Mouse (Mus musculus) heart, embryonic 11.5 days (tissue): Measurements from ENCODE around the gene Trpc1. TPM values are rescaled to one million over a fixed set of nuclear protein-coding genes. Genes with fewer than 3 reads are reported as not detected.

Experiments used
- ATAC-seq: fragments of 200-750 bp; cut with Nextera tagmentation; replicated peaks from 2 replicates; pipeline ENCODE4 v1.8.0; 2017; ENCODE audit warnings: moderate library complexity; ENCODE audit not compliant: insufficient number of reproducible peaks, low FRiP score, low TSS enrichment
- H3K27ac ChIP-seq: fragments of 300-500 bp; sonication (generic); 2 replicates; pipeline ENCODE4 v1.5.1; 2014; ENCODE audit warnings: mild to moderate bottlenecking, low read depth, low read length
- H3K27me3 ChIP-seq: fragments of 300-500 bp; sonication (generic); 2 replicates; pipeline ENCODE4 v1.6.1; 2014; ENCODE audit warnings: mild to moderate bottlenecking, low read length, mixed read lengths; ENCODE audit not compliant: control insufficient read depth, insufficient read depth
- H3K36me3 ChIP-seq: fragments of 300-500 bp; sonication (generic); 2 replicates; pipeline ENCODE4 v1.6.1; 2014; ENCODE audit warnings: mild to moderate bottlenecking, low read length, moderate library complexity, mixed read lengths; ENCODE audit not compliant: control insufficient read depth, insufficient read depth
- H3K4me1 ChIP-seq: fragments of 300-500 bp; sonication (generic); 2 replicates; pipeline ENCODE4 v1.6.1; 2014; ENCODE audit warnings: low read length; ENCODE audit not compliant: control insufficient read depth, insufficient read depth
- H3K4me2 ChIP-seq: fragments of 300-500 bp; sonication (generic); 2 replicates; pipeline ENCODE4 v1.6.1; 2014; ENCODE audit warnings: mild to moderate bottlenecking, moderate library complexity
- H3K4me3 ChIP-seq: fragments of 300-500 bp; sonication (generic); 2 replicates; pipeline ENCODE4 v1.5.1; 2014; ENCODE audit warnings: low read depth, low read length
- H3K9ac ChIP-seq: fragments of 300-500 bp; sonication (generic); 2 replicates; pipeline ENCODE4 v1.6.1; 2014; ENCODE audit warnings: mild to moderate bottlenecking, low read depth, low read length, moderate library complexity
- H3K9me3 ChIP-seq: fragments of 300-500 bp; sonication (generic); replicated peaks from 2 replicates; pipeline ENCODE4 v1.6.1; 2016; ENCODE audit warnings: low read length; ENCODE audit not compliant: control insufficient read depth
- WGBS: fragments of 180-500 bp; shearing (Covaris S2); extraction: QIAGEN DNeasy Blood & Tissue Kit; methylation state at CpG from one replicate; pipeline ENCODE4 v1.1.7; 2014; ENCODE audit not compliant: insufficient replicate concordance; 5-methylcytosine and 5-hydroxymethylcytosine counted together
- polyA plus RNA-seq: library from polyadenylated mRNA; unstranded; fragments of >200 nt; fragmentation: Nextera tagmentation; extraction: Ambion mirVana; gene quantifications from 2 replicates; pipeline ENCODE4 v1.2.1, GENCODE M21; 2014

The Trpc1 gene
- polyA plus RNA-seq, 1 experiment from 2014 or later, result 2.1 TPM

GRCm38 (mm10) chr9:95692823-95693222 lies 57.4 kb downstream of the Trpc1 start:
- H3K9ac ChIP-seq, result no peak overlapping the region
- 71% methylated on average over 8 of the region's 8 CpGs for WGBS
- no peaks in the 10 kb centered on the region; the same call in 1 of the 2 replicates for H3K27me3 ChIP-seq
- H3K4me2 ChIP-seq, result no peak overlapping the region
- ATAC-seq, result no peak
- no peaks in the 10 kb centered on the region for H3K36me3 ChIP-seq
- no peaks in the 10 kb centered on the region for H3K9me3 ChIP-seq
- H3K4me1 ChIP-seq, result no peaks in the 10 kb centered on the region
- H3K4me3 ChIP-seq, result no peak overlapping the region
- no peak overlapping the region for H3K27ac ChIP-seq

- Histone ChIP-seq H3K9ac (no peak overlapping the region), H3K4me1 (no peaks in the 10 kb centered on the region), H3K27me3 (no peaks in the 10 kb centered on the region), H3K4me2 (no peak overlapping the region), H3K36me3 (no peaks in the 10 kb centered on the region), H3K9me3 (no peaks in the 10 kb centered on the region), H3K4me3 (no peak overlapping the region), H3K27ac (no peak overlapping the region)
- ATAC-seq, result no peak
- 56% methylated on average over 3 of the region's 3 CpGs for WGBS
Observed at GRCm38 (mm10) chr9:95688064-95688463, 62.1 kb downstream of the Trpc1 start.

GRCm38 (mm10) chr9:95685660-95686440 lies 64.3 kb downstream of the Trpc1 start:
- H3K4me1 ChIP-seq, result no peaks in the 10 kb centered on the region
- WGBS, result 66% methylated on average over 11 of the region's 11 CpGs
- H3K4me3 ChIP-seq, result no peak overlapping the region
- no peak; the same call in 1 of the 2 replicates for ATAC-seq
- no peak overlapping the region for H3K27ac ChIP-seq
- H3K4me2 ChIP-seq, result no peak overlapping the region
- no peak overlapping the region for H3K9ac ChIP-seq
- H3K36me3 ChIP-seq, result no peaks in the 10 kb centered on the region
- H3K27me3 ChIP-seq, result no peaks in the 10 kb centered on the region
- H3K9me3 ChIP-seq, result no peaks in the 10 kb centered on the region

GRCm38 (mm10) chr9:95680691-95681090 lies 69.5 kb downstream of the Trpc1 start:
- no peak overlapping the region for H3K4me3 ChIP-seq
- WGBS, result 88% methylated on average over 11 of the region's 11 CpGs
- H3K9me3 ChIP-seq, result no peaks in the 10 kb centered on the region
- H3K27me3 ChIP-seq, result no peaks in the 10 kb centered on the region
- no peaks in the 10 kb centered on the region for H3K36me3 ChIP-seq
- no peak overlapping the region for H3K27ac ChIP-seq
- no peak overlapping the region for H3K9ac ChIP-seq
- no peak for ATAC-seq
- no peaks in the 10 kb centered on the region for H3K4me1 ChIP-seq
- H3K4me2 ChIP-seq, result no peak overlapping the region

DNA sequence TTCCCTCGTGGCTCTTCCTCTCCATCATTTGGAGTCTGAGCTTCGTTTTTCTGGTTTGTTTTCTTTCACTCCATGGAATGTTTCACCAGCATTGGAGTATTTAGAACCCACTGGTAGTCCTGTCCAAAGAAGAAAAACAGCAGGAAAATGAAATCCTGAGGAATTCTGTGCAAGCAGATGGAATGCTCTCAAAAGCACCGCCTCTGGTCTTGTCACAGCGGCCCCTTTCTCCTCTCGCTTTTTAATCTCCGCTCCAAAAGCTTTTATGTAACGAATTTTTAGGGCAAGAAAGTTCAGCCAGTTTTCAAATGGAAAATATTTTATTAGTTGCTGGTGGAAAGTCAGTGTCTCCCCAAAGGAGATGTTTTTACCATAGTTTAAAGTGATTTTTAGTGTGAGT lies 70.2 kb downstream of the Trpc1 start:
- WGBS, result 74% methylated on average over 7 of the region's 7 CpGs

GRCm38 (mm10) chr9:95676021-95676420 lies 74.2 kb downstream of the Trpc1 start:
- Histone ChIP-seq H3K4me2 (no peak overlapping the region), H3K9me3 (no peaks in the 10 kb centered on the region), H3K36me3 (no peaks in the 10 kb centered on the region), H3K27ac (no peak overlapping the region), H3K27me3 (no peaks in the 10 kb centered on the region), H3K4me1 (no peaks in the 10 kb centered on the region), H3K4me3 (no peak overlapping the region), H3K9ac (no peak overlapping the region)
- ATAC-seq, result no peak
- WGBS, result 93% methylated on average over 4 of the region's 4 CpGs

More for the DNA sequence above, 70.2 kb downstream of the Trpc1 start:
- H3K4me3 ChIP-seq, result no peak overlapping the region
- H3K4me2 ChIP-seq, result no peak overlapping the region
- no peaks in the 10 kb centered on the region for H3K27me3 ChIP-seq
- H3K4me1 ChIP-seq, result no peaks in the 10 kb centered on the region
- no peak for ATAC-seq
- H3K9ac ChIP-seq, result no peak overlapping the region
- H3K9me3 ChIP-seq, result no peaks in the 10 kb centered on the region
- no peak overlapping the region for H3K27ac ChIP-seq
- H3K36me3 ChIP-seq, result no peaks in the 10 kb centered on the region

DNA sequence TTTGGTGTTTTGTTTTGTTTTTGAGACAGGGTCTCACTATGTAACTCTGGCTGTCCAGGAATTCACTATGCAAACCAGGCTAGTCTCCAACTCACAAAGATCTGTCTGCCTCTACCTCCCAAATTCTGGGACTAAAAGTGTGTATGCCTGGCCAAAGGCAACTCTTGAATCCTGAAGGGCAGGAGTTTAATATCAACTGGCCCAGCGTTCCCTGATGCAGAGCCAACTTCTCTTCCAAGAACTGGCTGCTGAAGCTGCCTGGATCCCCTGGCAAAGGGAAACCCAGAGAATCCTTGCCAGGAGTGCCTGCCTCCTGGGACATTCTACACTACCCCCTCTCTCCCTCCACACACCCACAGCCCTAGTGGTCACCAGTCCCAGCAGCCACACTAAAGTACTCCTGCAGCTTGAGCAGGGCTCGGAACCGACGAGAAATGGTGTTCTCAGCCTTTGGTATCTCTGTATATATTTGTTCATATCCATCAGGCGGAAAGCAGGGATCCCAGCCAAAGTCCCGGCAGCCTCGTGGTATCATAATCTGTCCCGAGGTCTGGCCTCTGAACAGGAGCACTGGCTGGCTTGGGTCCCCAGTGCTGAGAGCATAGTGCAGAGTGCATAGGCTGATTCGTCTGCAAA lies 75.0 kb downstream of the Trpc1 start:
- ATAC-seq, result no peak
- 80% methylated on average over 9 of the region's 9 CpGs for WGBS
- H3K27me3 ChIP-seq, result no peaks in the 10 kb centered on the region
- H3K36me3 ChIP-seq, result no peaks in the 10 kb centered on the region
- H3K4me3 ChIP-seq, result no peak overlapping the region
- no peak overlapping the region for H3K4me2 ChIP-seq
- H3K27ac ChIP-seq, result no peak overlapping the region
- H3K4me1 ChIP-seq, result no peaks in the 10 kb centered on the region
- H3K9me3 ChIP-seq, result no peaks in the 10 kb centered on the region
- H3K9ac ChIP-seq, result no peak overlapping the region

DNA sequence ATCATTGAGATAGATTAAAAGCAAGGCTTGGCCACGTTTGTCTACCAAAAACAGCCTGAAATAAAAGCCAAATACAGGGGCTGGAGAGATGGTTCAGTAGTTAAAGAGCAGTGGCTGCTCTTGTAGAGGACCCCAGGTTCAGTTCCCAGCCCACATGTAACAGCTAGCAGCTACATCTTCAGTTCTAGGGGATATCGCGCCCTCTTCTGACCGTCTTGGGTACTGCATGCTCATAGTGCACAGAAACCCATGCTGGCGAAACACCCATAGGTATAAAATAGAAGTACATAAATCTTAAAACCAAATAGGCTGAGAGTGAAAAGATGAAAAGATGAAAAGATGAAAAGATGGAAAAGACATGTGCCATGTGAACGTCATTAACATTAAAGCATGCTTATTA lies 77.4 kb downstream of the Trpc1 start:
- H3K4me2 ChIP-seq, result no peak overlapping the region
- H3K27me3 ChIP-seq, result no peaks in the 10 kb centered on the region
- no peaks in the 10 kb centered on the region for H3K4me1 ChIP-seq
- H3K4me3 ChIP-seq, result no peak overlapping the region
- ATAC-seq, result no peak
- H3K27ac ChIP-seq, result no peak overlapping the region
- 65% methylated on average over 6 of the region's 6 CpGs for WGBS
- H3K36me3 ChIP-seq, result no peaks in the 10 kb centered on the region
- no peaks in the 10 kb centered on the region for H3K9me3 ChIP-seq
- H3K9ac ChIP-seq, result no peak overlapping the region

DNA sequence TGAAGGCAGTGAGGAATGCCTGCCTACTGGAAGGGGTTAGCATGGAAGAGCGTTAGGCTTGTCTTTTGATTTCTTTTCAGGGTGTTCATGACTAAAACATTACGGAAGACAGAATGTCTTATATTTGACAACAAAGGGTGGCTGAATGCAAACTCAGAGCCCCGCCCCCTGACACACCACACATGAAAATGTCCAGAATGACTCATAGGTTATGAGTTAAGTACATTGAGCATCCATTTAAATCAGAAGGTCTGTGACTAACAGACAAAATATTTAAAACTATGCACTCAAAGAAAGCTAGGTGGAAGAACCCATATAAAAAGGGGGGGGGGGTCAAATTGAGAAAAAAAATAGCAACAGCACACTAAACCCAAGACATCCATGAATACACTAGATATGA lies 77.8 kb downstream of the Trpc1 start:
- no peaks in the 10 kb centered on the region for H3K4me1 ChIP-seq
- H3K9ac ChIP-seq, result no peak overlapping the region
- H3K36me3 ChIP-seq, result no peaks in the 10 kb centered on the region
- no peak overlapping the region for H3K4me2 ChIP-seq
- no peak overlapping the region for H3K4me3 ChIP-seq
- no peak for ATAC-seq
- H3K27ac ChIP-seq, result no peak overlapping the region
- WGBS, result 89% methylated on average over 3 of the region's 3 CpGs
- no peaks in the 10 kb centered on the region for H3K27me3 ChIP-seq
- H3K9me3 ChIP-seq, result no peaks in the 10 kb centered on the region
